Mouse (Mus musculus) heart, adult 2 months (tissue): Measurements from ENCODE around the gene Ccdc13.

Experiments used
- CTCF ChIP-seq: fragments of 200-600 bp; IDR thresholded peaks from 2 replicates; pipeline ENCODE4 v1.8.1; 2022; ENCODE audit warnings: antibody characterized with exemption, mild to moderate bottlenecking, moderate library complexity
- EP300 ChIP-seq: fragments of 200-500 bp; IDR thresholded peaks from 2 replicates; pipeline ENCODE4 v1.6.1; 2011; ENCODE audit warnings: low read depth, low read length, control low read depth; ENCODE audit not compliant: insufficient read depth
- POLR2A ChIP-seq: fragments of 200-500 bp; IDR thresholded peaks from 2 replicates; pipeline ENCODE4 v1.6.1; 2011; ENCODE audit warnings: mild to moderate bottlenecking, low read depth, low read length, control low read depth; ENCODE audit not compliant: insufficient read depth

DNA sequence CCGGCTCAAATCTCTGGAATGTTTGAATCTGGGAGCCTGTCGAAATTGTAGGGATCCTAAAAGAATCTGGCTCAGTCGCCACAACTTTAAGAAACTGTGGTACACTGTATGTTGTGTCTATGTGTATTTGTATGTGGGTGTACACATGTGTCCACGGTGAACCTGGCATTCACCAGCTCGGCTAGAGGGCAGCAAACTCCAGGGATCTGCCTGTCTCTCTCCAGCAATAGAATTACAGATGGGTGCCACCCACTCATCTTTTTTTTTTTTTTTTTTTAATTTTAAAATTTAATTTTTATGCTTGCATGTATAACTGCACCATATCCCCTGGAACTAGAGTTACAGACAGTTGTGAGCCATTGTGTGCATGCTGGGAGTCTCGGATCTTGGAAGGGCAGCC, 42.0 kb upstream of the Ccdc13 start:
- TF ChIP-seq EP300 (no peak), POLR2A (no peak), CTCF (peak; percentile 35)
